Mouse (Mus musculus): Measurements from ENCODE around the gene Apbb2.

- no peak for TF ChIP-seq CTCF (conservative IDR thresholded peaks at IDR 0.05; ENCODE audit: low read length)
- no peak for TF ChIP-seq NANOG (IDR thresholded peaks at IDR 0.05; ENCODE audit: borderline replicate concordance, low read length)
- no peak for TF ChIP-seq POU5F1 (IDR thresholded peaks at IDR 0.05; ENCODE audit: borderline replicate concordance, low read length)
These were observed 298.7 kb downstream of the Apbb2 start for GRCm38 (mm10) chr5:66319827-66320404.
